Mouse (Mus musculus) embryonic facial prominence, embryonic 14.5 days (tissue): ENCODE data around the gene Slit2. TPM values are rescaled to one million over a fixed set of nuclear protein-coding genes. Genes with fewer than 3 reads are reported as not detected.

Experiments used
- ATAC-seq: fragments of 200-750 bp; cut with Nextera tagmentation; 2 replicates; pipeline ENCODE4 v1.8.0; 2017; ENCODE audit warnings: low read depth, moderate number of reproducible peaks, moderate TSS enrichment
- DNase-seq: peaks from one replicate; pipeline ENCODE4 v3.0.0-alpha.2; 2015; ENCODE audit warnings: low spot score
- H3K27ac ChIP-seq: fragments of 300-500 bp; sonication (generic); replicated peaks from 2 replicates; pipeline ENCODE4 v1.5.1; 2014; ENCODE audit warnings: low read depth, mild to moderate bottlenecking, low read length, moderate library complexity
- H3K27me3 ChIP-seq: fragments of 300-500 bp; sonication (generic); replicated peaks from 2 replicates; pipeline ENCODE4 v1.6.1; 2014; ENCODE audit warnings: low read length; ENCODE audit not compliant: control insufficient read depth, insufficient read depth
- H3K36me3 ChIP-seq: fragments of 300-500 bp; sonication (generic); 2 replicates; pipeline ENCODE4 v1.6.1; 2014; ENCODE audit warnings: low read length, mixed read lengths; ENCODE audit not compliant: control insufficient read depth, insufficient read depth
- H3K4me1 ChIP-seq: fragments of 300-500 bp; sonication (generic); 2 replicates; pipeline ENCODE4 v1.6.1; 2014; ENCODE audit warnings: antibody characterized with exemption, low read length; ENCODE audit not compliant: control insufficient read depth, insufficient read depth
- H3K4me2 ChIP-seq: fragments of 300-500 bp; sonication (generic); 2 replicates; pipeline ENCODE4 v1.6.1; 2014; ENCODE audit warnings: low read depth, mild to moderate bottlenecking, low read length, moderate library complexity, mixed read lengths
- H3K4me3 ChIP-seq: fragments of 300-500 bp; sonication (generic); 2 replicates; pipeline ENCODE4 v1.5.1; 2014; ENCODE audit warnings: low read depth, mild to moderate bottlenecking, low read length
- H3K9ac ChIP-seq: fragments of 300-500 bp; sonication (generic); 2 replicates; pipeline ENCODE4 v1.6.1; 2014; ENCODE audit warnings: low read depth, mild to moderate bottlenecking, low read length, moderate library complexity, mixed read lengths
- H3K9me3 ChIP-seq: fragments of 300-500 bp; sonication (generic); 2 replicates; pipeline ENCODE4 v1.6.1; 2016; ENCODE audit warnings: low read length; ENCODE audit not compliant: control insufficient read depth
- WGBS: fragments of 180-500 bp; shearing (Covaris S2); extraction: QIAGEN DNeasy Blood & Tissue Kit; methylation state at CpG from one replicate; pipeline ENCODE4 v1.1.7; 2014; 5-methylcytosine and 5-hydroxymethylcytosine counted together
- microRNA-seq: library from miRNA; unstranded; fragments of <30 nt; microRNA quantifications from one replicate; pipeline ENCODE4, GENCODE M21; 2016; ENCODE audit warnings: borderline number of aligned reads
- polyA plus RNA-seq: library from polyadenylated mRNA; unstranded; fragments of >200 nt; fragmentation: Nextera tagmentation; extraction: Ambion mirVana; gene quantifications from 2 replicates; pipeline ENCODE4 v1.2.1, GENCODE M21; 2014

The Slit2 gene
- polyA plus RNA-seq, 1 experiment from 2014 or later, result 27.0 TPM

DNA sequence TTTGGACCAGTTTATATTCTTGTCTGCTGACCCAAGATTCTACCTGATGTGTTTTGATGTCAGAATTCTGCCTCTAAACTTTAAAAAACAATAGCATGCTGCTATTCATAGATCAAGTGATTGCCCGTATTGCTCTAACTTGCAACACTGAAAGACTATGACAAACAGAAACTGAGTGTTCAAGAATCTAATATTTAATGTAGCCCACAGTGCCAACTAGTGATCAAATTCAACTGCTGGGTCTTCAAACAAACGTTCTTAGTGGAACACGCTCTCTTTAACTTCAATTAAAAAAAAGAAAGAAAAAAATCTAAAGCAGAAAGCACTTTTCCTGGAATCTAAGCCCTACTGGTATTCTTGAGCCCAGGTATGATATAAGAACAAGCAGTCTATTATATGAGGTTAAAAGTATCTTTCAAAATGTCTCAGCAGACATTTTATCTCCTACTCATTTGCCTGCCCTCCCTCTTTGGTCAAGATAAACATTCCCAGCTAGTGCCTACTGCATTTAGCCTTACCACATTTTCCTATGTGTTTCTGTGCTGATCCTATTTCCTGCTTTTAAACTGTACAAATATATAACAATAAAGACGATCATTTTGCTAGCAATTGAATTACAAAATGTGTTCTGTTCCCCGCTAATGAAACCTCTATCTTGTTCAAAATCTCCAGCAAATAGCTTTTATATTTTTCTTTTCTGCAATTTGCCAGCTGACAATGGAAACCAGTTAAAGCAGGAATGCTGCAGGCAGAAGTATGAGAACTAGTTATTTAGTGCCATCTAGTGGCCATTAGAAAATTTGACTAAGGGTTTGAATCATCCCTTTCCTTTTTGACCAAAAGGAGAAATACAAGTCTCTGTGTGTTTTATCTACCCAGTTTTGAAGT, 362.4 kb downstream of the Slit2 start:
- ATAC-seq (peak; percentile 55; the same call in 1 of the 2 replicates), DNase-seq (peak; percentile 79)

DNA sequence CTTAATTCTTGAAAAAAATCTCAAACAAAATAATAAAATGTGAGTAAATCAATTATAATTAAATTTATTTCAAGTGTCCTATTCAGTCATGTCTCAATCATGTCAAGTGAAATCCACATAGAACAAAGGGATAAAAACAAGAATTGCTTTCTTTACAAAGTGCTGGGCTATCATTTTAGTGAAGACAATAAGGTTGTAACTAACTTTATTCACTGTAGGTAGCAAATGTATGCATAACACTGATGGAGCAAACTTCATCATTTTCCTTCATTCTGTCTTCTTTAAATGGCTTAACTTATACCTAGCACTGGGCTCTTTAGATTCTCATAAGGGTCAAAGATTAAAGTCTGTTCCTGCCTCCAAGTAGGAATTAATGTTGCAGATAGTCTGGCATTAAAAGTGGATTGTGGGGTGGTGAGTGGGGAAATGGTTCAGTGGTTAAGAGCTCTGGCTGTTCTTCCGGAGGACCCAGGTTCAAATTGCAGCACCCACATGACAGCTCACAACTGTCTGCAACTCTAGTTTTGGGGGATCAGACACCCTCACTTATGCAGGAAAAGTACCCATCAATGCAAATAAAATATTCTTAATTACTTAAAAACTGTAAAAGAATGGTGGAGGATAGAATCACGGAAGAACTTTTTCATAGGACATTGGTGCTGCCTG, 363.2 kb downstream of the Slit2 start:
- Histone ChIP-seq H3K27me3 (0 out of 2 replicates have a peak, but pooled peaks cover 3% of the 10 kb centered on the region), H3K27ac (no peak overlapping the region), H3K4me3 (no peak overlapping the region), H3K9ac (no peak overlapping the region), H3K4me1 (no peaks in the 10 kb centered on the region), H3K4me2 (no peak overlapping the region), H3K36me3 (no peaks in the 10 kb centered on the region), H3K9me3 (no peaks in the 10 kb centered on the region)
- no peak for ATAC-seq
- DNase-seq, result no peak
- 86% methylated on average over 2 of the region's 2 CpGs for WGBS

More for the DNA sequence above, 362.4 kb downstream of the Slit2 start:
- Histone ChIP-seq H3K9me3 (no peaks in the 10 kb centered on the region), H3K36me3 (no peaks in the 10 kb centered on the region), H3K27me3 (0 out of 2 replicates have a peak, but pooled peaks cover 3% of the 10 kb centered on the region), H3K27ac (no peak overlapping the region; the same call in 1 of the 2 replicates), H3K4me3 (no peak overlapping the region), H3K9ac (no peak overlapping the region), H3K4me1 (no peaks in the 10 kb centered on the region), H3K4me2 (0 out of 2 replicates have a peak overlapping the region, but pooled peaks have one; percentile 12)
- WGBS, result 43% methylated on average over 5 of the region's 5 CpGs

DNA sequence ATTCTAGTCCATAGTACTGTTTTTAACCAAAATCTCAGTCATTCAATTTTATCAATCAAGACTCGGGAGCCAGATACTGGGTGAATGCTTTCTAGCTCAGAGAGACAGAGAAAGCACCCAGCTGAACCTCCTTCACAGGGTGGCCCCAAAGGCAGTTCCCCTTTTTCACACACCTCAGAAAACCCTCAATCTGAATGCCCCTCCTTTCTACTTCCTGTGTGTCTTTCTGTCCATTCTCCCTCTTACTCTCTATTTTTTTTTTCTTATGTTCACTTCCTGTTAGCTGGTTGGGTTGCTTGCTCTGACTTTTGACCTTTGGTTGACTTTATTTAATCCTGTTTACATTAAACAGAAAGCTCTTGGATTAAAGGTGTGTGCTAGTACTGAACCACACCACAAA, 366.4 kb downstream of the Slit2 start:
- 100% methylated on average over 1 of the region's 1 CpGs for WGBS
- Histone ChIP-seq H3K27ac (no peak overlapping the region), H3K4me3 (no peak overlapping the region), H3K36me3 (no peaks in the 10 kb centered on the region), H3K9me3 (no peaks in the 10 kb centered on the region), H3K27me3 (0 out of 2 replicates have a peak, but pooled peaks cover 3% of the 10 kb centered on the region), H3K9ac (no peak overlapping the region), H3K4me2 (no peak overlapping the region), H3K4me1 (no peaks in the 10 kb centered on the region)
- ATAC-seq (no peak), DNase-seq (no peak)

Small RNA genes within 50 kb of the gene (microRNA-seq; reads per million reads assigned to microRNA genes)
- 11.0 reads per million, percentile 29 among the genes with 10 or more reads in this experiment for gene Mir218-1
